Mouse (Mus musculus): Measurements from ENCODE around the gene Meis2. TPM values are rescaled to one million over a fixed set of nuclear protein-coding genes. Genes with fewer than 3 reads are reported as not detected.

The Meis2 gene
- polyA plus RNA-seq, 1 experiment from 2014 or later, result 117 TPM

DNA sequence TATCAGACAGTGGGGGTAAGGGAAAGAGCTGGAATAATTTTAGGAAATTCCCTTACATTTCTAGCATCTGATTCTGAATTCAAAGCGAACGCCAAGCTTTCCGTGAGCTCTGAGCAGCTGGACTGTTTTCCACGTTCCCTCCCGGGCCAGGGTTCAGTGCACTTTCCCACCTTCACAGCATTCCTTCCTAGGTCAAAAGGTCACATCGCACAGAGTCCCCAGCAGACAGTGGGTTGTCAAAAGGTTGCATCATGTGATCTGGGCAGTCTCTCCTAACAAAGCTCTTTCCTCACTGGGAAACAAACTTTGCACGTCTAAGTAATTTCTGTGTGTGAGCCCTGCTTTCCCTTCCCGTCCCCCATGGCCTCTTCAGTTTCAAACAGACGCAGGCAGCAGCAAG lies 44.6 kb downstream of the Meis2 start:
- H3K27ac ChIP-seq (ENCODE audit: low read depth, low read length), result peak overlapping the region; percentile 93
- DNase-seq (ENCODE audit: low spot score), result no peak
- H3K4me1 ChIP-seq (ENCODE audit: control insufficient read depth, insufficient read depth, low read length), result peaks cover 32% of the 10 kb centered on the region
- H3K9ac ChIP-seq (ENCODE audit: low read length), result peak overlapping the region; percentile 42
- no peaks in the 10 kb centered on the region for H3K36me3 ChIP-seq (ENCODE audit: control insufficient read depth, insufficient read depth, low read length)
- H3K4me2 ChIP-seq (ENCODE audit: low read depth), result peak overlapping the region; percentile 35
- H3K27me3 ChIP-seq (ENCODE audit: control insufficient read depth, insufficient read depth, low read length), result no peaks in the 10 kb centered on the region
- no peak overlapping the region for H3K4me3 ChIP-seq (ENCODE audit: low read depth, low read length)
- 0 out of 2 replicates have a peak, but pooled peaks have one; percentile 21 for ATAC-seq (ENCODE audit: insufficient read depth, low FRiP score, low TSS enrichment)
- H3K9me3 ChIP-seq (ENCODE audit: control insufficient read depth, low read length), result no peaks in the 10 kb centered on the region
- WGBS, result under 1% methylated on average over 9 of the region's 9 CpGs

DNA sequence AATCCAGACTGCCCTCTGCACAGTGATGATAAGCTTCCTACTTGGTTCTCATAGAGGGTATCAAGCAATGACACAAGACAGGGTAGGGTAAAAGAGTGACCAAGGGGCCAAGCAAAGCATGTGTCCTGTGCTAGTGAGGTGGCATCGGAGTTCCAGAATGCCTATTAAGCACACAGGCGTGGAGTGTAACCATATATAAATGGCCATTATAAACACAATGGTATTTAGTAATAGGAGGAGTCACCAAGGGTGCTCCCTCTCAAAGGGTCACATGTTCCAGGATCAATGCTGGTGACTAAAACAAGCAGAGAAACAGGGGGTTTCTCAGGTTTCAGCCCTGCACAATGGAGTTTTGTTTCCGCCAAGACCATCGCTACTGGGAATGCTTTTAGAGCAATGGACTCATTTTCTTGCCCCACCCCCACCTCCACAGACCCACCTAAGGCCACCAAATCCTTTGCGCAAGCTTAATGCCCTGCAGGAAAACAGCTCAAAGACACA lies 45.1 kb downstream of the Meis2 start:
- peak; percentile 57 for DNase-seq (ENCODE audit: low spot score)
- Histone ChIP-seq H3K27ac (ENCODE audit: low read depth, low read length) (peak overlapping the region; percentile 93), H3K36me3 (ENCODE audit: control insufficient read depth, insufficient read depth, low read length) (no peaks in the 10 kb centered on the region), H3K4me2 (ENCODE audit: low read depth) (peak overlapping the region; percentile 35), H3K27me3 (ENCODE audit: control insufficient read depth, insufficient read depth, low read length) (no peaks in the 10 kb centered on the region), H3K9ac (ENCODE audit: low read length) (peak overlapping the region; percentile 42), H3K4me3 (ENCODE audit: low read depth, low read length) (no peak overlapping the region), H3K9me3 (ENCODE audit: control insufficient read depth, low read length) (no peaks in the 10 kb centered on the region), H3K4me1 (ENCODE audit: control insufficient read depth, insufficient read depth, low read length) (peaks cover 32% of the 10 kb centered on the region)
- 4% methylated on average over 5 of the region's 5 CpGs for WGBS
- peak; percentile 51 for ATAC-seq (ENCODE audit: insufficient read depth, low FRiP score, low TSS enrichment)

DNA sequence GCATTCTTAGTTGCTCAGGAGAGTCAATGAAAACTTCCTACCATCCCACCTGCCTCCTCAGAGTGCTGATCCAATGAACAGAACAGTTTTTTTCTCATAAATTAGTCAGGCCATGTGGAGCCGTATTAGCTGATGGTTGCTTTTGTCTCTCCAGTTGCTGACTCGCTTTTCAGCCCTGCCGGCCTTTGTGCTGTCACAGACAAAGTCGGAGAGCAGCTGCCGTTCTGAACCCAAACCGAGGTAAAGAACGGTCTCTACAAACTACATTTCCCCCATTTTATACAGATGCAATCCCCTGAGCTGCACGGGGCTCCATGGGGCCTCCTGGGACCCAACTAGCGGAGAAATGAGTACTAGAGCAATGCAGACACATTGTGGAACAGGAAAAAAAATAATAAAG lies 45.7 kb downstream of the Meis2 start:
- peak; percentile 78 for ATAC-seq (ENCODE audit: insufficient read depth, low FRiP score, low TSS enrichment)
- H3K27ac ChIP-seq (ENCODE audit: low read depth, low read length), result peak overlapping the region; percentile 93
- 14% methylated on average over 9 of the region's 9 CpGs for WGBS
- no peaks in the 10 kb centered on the region for H3K36me3 ChIP-seq (ENCODE audit: control insufficient read depth, insufficient read depth, low read length)
- peaks cover 32% of the 10 kb centered on the region for H3K4me1 ChIP-seq (ENCODE audit: control insufficient read depth, insufficient read depth, low read length)
- H3K27me3 ChIP-seq (ENCODE audit: control insufficient read depth, insufficient read depth, low read length), result no peaks in the 10 kb centered on the region
- H3K9me3 ChIP-seq (ENCODE audit: control insufficient read depth, low read length), result no peaks in the 10 kb centered on the region
- no peak overlapping the region for H3K4me3 ChIP-seq (ENCODE audit: low read depth, low read length)
- DNase-seq (ENCODE audit: low spot score), result peak; percentile 70
- H3K9ac ChIP-seq (ENCODE audit: low read length), result peak overlapping the region; percentile 42
- peak overlapping the region; percentile 35 for H3K4me2 ChIP-seq (ENCODE audit: low read depth)

DNA sequence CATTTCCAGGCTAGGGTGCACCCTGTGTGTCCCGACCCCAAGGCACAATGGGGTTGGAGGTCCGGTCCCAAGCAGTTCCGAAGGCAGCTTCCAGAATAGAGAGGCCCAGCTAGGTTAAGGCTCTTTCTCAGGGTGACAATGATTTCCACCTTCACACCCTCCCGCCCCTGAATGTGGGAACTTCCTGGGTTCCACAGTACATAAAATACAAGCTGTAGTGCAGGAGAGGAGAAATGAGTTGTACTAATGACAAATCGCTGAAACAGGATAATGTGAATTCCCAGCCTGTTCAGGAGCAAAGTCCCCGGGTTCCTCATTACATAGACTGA lies 46.2 kb downstream of the Meis2 start:
- DNase-seq (ENCODE audit: low spot score), result peak; percentile 56
- peak overlapping the region; percentile 46 for H3K9ac ChIP-seq (ENCODE audit: low read length)
- ATAC-seq (ENCODE audit: insufficient read depth, low FRiP score, low TSS enrichment), result peak; percentile 16
- H3K9me3 ChIP-seq (ENCODE audit: control insufficient read depth, low read length), result no peaks in the 10 kb centered on the region
- H3K27me3 ChIP-seq (ENCODE audit: control insufficient read depth, insufficient read depth, low read length), result no peaks in the 10 kb centered on the region
- H3K36me3 ChIP-seq (ENCODE audit: control insufficient read depth, insufficient read depth, low read length), result no peaks in the 10 kb centered on the region
- 26% methylated on average over 6 of the region's 6 CpGs for WGBS
- no peak overlapping the region for H3K4me3 ChIP-seq (ENCODE audit: low read depth, low read length)
- peak overlapping the region; percentile 93 for H3K27ac ChIP-seq (ENCODE audit: low read depth, low read length)
- peaks cover 32% of the 10 kb centered on the region for H3K4me1 ChIP-seq (ENCODE audit: control insufficient read depth, insufficient read depth, low read length)
- peak overlapping the region; percentile 10; the same call in 1 of the 2 replicates for H3K4me2 ChIP-seq (ENCODE audit: low read depth)

DNA sequence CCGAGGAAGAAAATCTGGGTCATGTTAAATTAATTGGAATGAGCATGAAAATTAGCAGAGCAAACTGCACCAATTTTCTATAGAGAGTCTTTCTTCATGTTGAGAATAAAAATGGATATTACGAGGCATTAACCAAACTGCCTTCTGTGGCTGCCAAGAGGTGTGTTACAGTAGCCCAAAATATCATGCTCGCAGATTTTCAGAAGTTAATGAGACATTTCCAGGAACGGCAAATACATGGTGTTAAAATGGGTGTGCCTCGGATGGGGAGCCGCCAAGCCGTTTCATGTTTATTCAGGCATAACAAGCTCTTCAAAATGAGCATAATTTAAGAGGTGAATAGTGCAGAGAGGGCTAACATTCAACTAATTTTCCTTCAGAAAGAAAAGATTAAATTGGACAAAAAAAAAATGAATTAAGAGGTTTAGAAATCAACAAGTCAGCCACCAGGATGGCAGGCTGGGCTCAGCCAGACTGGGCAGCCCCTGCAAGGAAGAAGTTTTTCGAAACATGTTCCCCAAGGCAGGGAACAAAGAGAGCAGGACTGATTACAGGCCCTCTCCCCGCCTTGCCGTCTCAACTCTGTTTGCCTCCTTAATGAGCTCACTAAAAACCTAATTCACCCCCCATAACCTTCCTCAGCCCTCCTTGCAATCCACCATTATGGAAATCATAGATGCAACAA lies 46.7 kb downstream of the Meis2 start:
- 34% methylated on average over 10 of the region's 10 CpGs for WGBS
- Histone ChIP-seq H3K27ac (ENCODE audit: low read depth, low read length) (peak overlapping the region; percentile 93), H3K4me3 (ENCODE audit: low read depth, low read length) (no peak overlapping the region), H3K4me1 (ENCODE audit: control insufficient read depth, insufficient read depth, low read length) (peaks cover 32% of the 10 kb centered on the region), H3K36me3 (ENCODE audit: control insufficient read depth, insufficient read depth, low read length) (no peaks in the 10 kb centered on the region), H3K27me3 (ENCODE audit: control insufficient read depth, insufficient read depth, low read length) (no peaks in the 10 kb centered on the region), H3K4me2 (ENCODE audit: low read depth) (peak overlapping the region; percentile 10; the same call in 1 of the 2 replicates), H3K9ac (ENCODE audit: low read length) (peak overlapping the region; percentile 46), H3K9me3 (ENCODE audit: control insufficient read depth, low read length) (no peaks in the 10 kb centered on the region)
- no peak for DNase-seq (ENCODE audit: low spot score)
- ATAC-seq (ENCODE audit: insufficient read depth, low FRiP score, low TSS enrichment), result peak; percentile 21

DNA sequence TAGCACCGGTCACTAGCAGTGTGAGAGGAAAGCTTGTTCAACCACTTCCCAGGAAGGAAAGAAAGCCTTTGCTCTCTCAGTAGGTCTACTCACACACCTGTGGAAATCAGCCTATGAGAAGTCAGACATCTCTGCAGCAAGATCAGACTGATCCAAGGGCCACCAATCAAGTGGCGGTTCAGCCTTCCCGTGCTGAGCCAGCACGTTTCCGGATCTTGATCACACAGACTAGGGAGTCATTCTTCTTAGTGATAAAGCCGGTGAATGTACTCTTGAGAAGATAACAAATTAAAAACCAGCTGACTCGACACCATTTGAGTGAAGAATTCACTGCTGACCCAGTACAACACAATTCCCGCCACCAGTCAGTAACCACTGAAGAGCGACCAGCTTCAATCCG lies 50.1 kb downstream of the Meis2 start:
- Histone ChIP-seq H3K4me3 (ENCODE audit: low read depth, low read length) (no peak overlapping the region), H3K4me2 (ENCODE audit: low read depth) (no peak overlapping the region), H3K27ac (ENCODE audit: low read depth, low read length) (no peak overlapping the region), H3K9ac (ENCODE audit: low read length) (no peak overlapping the region), H3K36me3 (ENCODE audit: control insufficient read depth, insufficient read depth, low read length) (no peaks in the 10 kb centered on the region), H3K4me1 (ENCODE audit: control insufficient read depth, insufficient read depth, low read length) (peaks cover 19% of the 10 kb centered on the region), H3K9me3 (ENCODE audit: control insufficient read depth, low read length) (no peaks in the 10 kb centered on the region), H3K27me3 (ENCODE audit: control insufficient read depth, insufficient read depth, low read length) (no peaks in the 10 kb centered on the region)
- ATAC-seq (ENCODE audit: insufficient read depth, low FRiP score, low TSS enrichment) (no peak), DNase-seq (ENCODE audit: low spot score) (no peak)
- 82% methylated on average over 10 of the region's 10 CpGs for WGBS

DNA sequence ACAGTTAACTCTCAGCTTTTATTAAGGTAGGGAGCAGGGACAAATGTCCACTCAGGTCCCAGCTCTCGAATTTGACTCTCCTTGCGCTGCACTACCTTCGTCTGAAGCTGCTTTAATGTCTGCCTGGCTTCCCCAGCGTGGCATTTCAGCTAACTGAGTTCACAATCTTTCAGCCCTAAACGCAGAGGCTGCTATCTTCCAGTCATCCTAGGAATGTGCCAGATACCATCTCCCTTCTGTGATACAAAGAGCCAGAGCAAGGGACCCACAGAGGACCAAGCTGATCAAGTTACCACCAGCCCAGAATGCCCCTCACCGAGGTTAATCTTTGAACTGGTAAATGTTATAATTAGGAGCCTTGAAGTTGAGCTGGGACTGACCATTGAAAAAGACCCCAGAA lies 55.2 kb downstream of the Meis2 start:
- no peaks in the 10 kb centered on the region for H3K27me3 ChIP-seq (ENCODE audit: control insufficient read depth, insufficient read depth, low read length)
- H3K9me3 ChIP-seq (ENCODE audit: control insufficient read depth, low read length), result no peaks in the 10 kb centered on the region
- H3K4me1 ChIP-seq (ENCODE audit: control insufficient read depth, insufficient read depth, low read length), result peaks cover 25% of the 10 kb centered on the region
- H3K27ac ChIP-seq (ENCODE audit: low read depth, low read length), result no peak overlapping the region
- H3K9ac ChIP-seq (ENCODE audit: low read length), result no peak overlapping the region
- WGBS, result 9% methylated on average over 6 of the region's 6 CpGs
- H3K36me3 ChIP-seq (ENCODE audit: control insufficient read depth, insufficient read depth, low read length), result no peaks in the 10 kb centered on the region; the same call in 1 of the 2 replicates
- H3K4me2 ChIP-seq (ENCODE audit: low read depth), result no peak overlapping the region
- ATAC-seq (ENCODE audit: insufficient read depth, low FRiP score, low TSS enrichment) (no peak), DNase-seq (ENCODE audit: low spot score) (peak; percentile 26)
- no peak overlapping the region for H3K4me3 ChIP-seq (ENCODE audit: low read depth, low read length)

DNA sequence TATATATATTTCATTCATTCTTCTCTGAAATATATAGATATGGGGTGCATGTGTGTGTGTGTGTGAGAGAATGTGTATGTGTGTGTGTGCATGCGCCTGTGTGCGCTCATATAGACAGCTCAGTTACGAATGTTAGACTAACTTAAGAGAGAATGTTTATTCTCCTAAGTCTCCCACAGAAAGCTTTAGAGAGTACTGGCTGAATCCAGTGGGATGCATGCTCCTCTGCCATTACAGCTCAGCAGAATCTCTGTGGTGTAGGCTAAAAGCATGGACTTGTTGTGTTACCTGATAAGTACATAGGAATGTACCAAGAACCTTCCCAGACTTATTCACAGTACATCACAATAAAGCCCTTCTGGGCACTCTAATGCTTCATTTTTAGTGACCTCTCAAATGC lies 55.6 kb downstream of the Meis2 start:
- no peak overlapping the region for H3K4me3 ChIP-seq (ENCODE audit: low read depth, low read length)

More for the DNA sequence above, 55.6 kb downstream of the Meis2 start:
- no peak overlapping the region for H3K4me2 ChIP-seq (ENCODE audit: low read depth)
- H3K4me1 ChIP-seq (ENCODE audit: control insufficient read depth, insufficient read depth, low read length), result peaks cover 25% of the 10 kb centered on the region
- no peak for DNase-seq (ENCODE audit: low spot score)
- H3K36me3 ChIP-seq (ENCODE audit: control insufficient read depth, insufficient read depth, low read length), result no peaks in the 10 kb centered on the region; the same call in 1 of the 2 replicates
- H3K27me3 ChIP-seq (ENCODE audit: control insufficient read depth, insufficient read depth, low read length), result no peaks in the 10 kb centered on the region
- no peaks in the 10 kb centered on the region for H3K9me3 ChIP-seq (ENCODE audit: control insufficient read depth, low read length)
- no peak for ATAC-seq (ENCODE audit: insufficient read depth, low FRiP score, low TSS enrichment)
- H3K27ac ChIP-seq (ENCODE audit: low read depth, low read length), result peak overlapping the region; percentile 72
- H3K9ac ChIP-seq (ENCODE audit: low read length), result no peak overlapping the region
- 62% methylated on average over 3 of the region's 3 CpGs for WGBS
